ENCODE assay signal across 8 mouse cellular contexts in the genomic region with DNA sequence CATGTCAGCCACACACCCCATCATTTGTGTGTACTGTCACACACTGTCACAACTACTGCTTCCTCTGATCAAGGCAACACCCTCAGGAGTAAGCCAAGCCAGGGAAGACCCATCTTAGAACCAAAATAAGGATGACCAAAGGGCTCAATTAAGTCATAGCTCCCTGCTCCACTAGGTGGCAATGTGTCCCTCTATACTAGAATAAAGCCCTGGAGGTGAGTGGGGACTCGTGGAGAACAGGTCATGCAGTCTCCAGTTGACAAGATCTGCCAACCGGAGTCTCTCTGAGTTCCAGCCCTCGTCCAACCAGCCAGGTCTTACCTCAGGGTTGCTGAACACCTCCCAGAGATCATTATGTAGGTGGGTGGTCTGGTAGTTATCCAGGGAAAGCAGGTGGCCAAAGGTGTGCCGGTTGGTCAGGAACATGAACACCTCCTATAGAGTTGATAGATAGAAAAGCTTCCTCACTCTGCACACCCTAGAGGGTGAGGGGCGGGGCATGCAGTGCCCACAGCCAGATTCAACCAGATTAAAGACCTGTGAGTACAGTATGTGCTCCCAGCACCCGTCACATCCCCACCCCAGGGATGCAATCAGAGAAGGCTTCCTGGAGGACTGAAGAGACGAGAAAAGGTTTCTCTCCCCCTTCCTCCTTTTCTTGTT. TPM values are rescaled to one million over a fixed set of nuclear protein-coding genes. Genes with fewer than 3 reads are reported as not detected.
DNase-seq lines count a peak whose midpoint lies in the region; ATAC-seq and TF ChIP-seq lines count a peak whose summit lies in the region.

No protein-coding gene starts in this region.

- no peak overlapping the region for H3K27ac ChIP-seq in midbrain, embryonic 11.5 days (ENCODE audit: low read depth, low read length)
- no peak overlapping the region for H3K27ac ChIP-seq in midbrain, embryonic 10.5 days (replicated peaks)
- H3K27ac ChIP-seq in hindbrain, embryonic 14.5 days, result no peak overlapping the region
- no peak overlapping the region for H3K27ac ChIP-seq in liver, adult 2 months (replicated peaks; ENCODE audit: insufficient read depth, low read depth, low read length)

- peak; percentile 76 for DNase-seq in adrenal gland, postnatal 14 days
- DNase-seq in adrenal gland, adult 8-10 months, result no peak
- no peak for DNase-seq in midbrain, embryonic 11.5 days (ENCODE audit: low spot score, missing footprints)
- DNase-seq in midbrain, embryonic 10.5 days (ENCODE audit: low spot score), result no peak
- peak; percentile 45 to 72 for DNase-seq in adrenal gland, postnatal 36 days
- peak; percentile 32 for DNase-seq in hindbrain, embryonic 14.5 days (ENCODE audit: low spot score)
- peak; percentile 35 for DNase-seq in liver, adult 2 months (ENCODE audit: extremely low read depth, low read depth, low spot score)

- 0 out of 2 replicates have a peak, but pooled peaks have one; percentile 16 for TF ChIP-seq CTCF in liver, adult 2 months (IDR thresholded peaks at IDR 0.05; ENCODE audit: low read depth, low read length)

- no peaks in the 10 kb centered on the region for H3K79me2 ChIP-seq in liver, adult 2 months (ENCODE audit: control insufficient read depth, insufficient read depth, low read length)

- H3K9ac ChIP-seq in midbrain, embryonic 11.5 days (ENCODE audit: low read length), result no peak overlapping the region
- H3K9ac ChIP-seq in hindbrain, embryonic 14.5 days, result no peak overlapping the region
- no peak overlapping the region for H3K9ac ChIP-seq in liver, adult 2 months (ENCODE audit: low read depth, low read length)

- no peak overlapping the region for H3K4me3 ChIP-seq in midbrain, embryonic 11.5 days (ENCODE audit: low read depth, low read length)
- H3K4me3 ChIP-seq in midbrain, embryonic 10.5 days, result no peak overlapping the region
- no peak overlapping the region for H3K4me3 ChIP-seq in hindbrain, embryonic 14.5 days (replicated peaks; ENCODE audit: low read length)
- H3K4me3 ChIP-seq in liver, adult 2 months (ENCODE audit: insufficient read depth, low read depth, low read length), result no peak overlapping the region

- 64% methylated on average over 7 of the region's 7 CpGs for WGBS in midbrain, embryonic 11.5 days
- WGBS in midbrain, embryonic 10.5 days, result 61% methylated on average over 7 of the region's 7 CpGs
- 61% methylated on average over 7 of the region's 7 CpGs for WGBS in hindbrain, embryonic 14.5 days
- WGBS in liver, adult 2 months, result 70% methylated on average over 7 of the region's 7 CpGs

- 0 out of 2 replicates have a peak, but pooled peaks cover 2% of the 10 kb centered on the region for H3K4me1 ChIP-seq in midbrain, embryonic 11.5 days (ENCODE audit: control insufficient read depth, insufficient read depth, low read length)
- H3K4me1 ChIP-seq in midbrain, embryonic 10.5 days, result peaks cover 11% of the 10 kb centered on the region
- no peaks in the 10 kb centered on the region for H3K4me1 ChIP-seq in hindbrain, embryonic 14.5 days (replicated peaks; ENCODE audit: control insufficient read depth, insufficient read depth, low read length)
- H3K4me1 ChIP-seq in liver, adult 2 months (ENCODE audit: control insufficient read depth, insufficient read depth, low read length), result peaks cover 2% of the 10 kb centered on the region; the same call in 1 of the 2 replicates

- no peak for TF ChIP-seq POLR2A in liver, adult 2 months (IDR thresholded peaks at IDR 0.05; ENCODE audit: extremely low read depth, insufficient read depth, low read length)

- H3K27me3 ChIP-seq in midbrain, embryonic 11.5 days (ENCODE audit: control insufficient read depth, insufficient read depth, low read length), result no peaks in the 10 kb centered on the region
- H3K27me3 ChIP-seq in midbrain, embryonic 10.5 days (ENCODE audit: low read depth, poor library complexity, severe bottlenecking), result no peaks in the 10 kb centered on the region
- H3K27me3 ChIP-seq in hindbrain, embryonic 14.5 days (ENCODE audit: control insufficient read depth, insufficient read depth, low read length), result no peaks in the 10 kb centered on the region
- H3K27me3 ChIP-seq in liver, adult 2 months (ENCODE audit: control insufficient read depth, insufficient read depth, low read length), result no peaks in the 10 kb centered on the region

- peak; percentile 41; the same call in 1 of the 2 replicates for ATAC-seq in midbrain, embryonic 11.5 days (ENCODE audit: low FRiP score)
- ATAC-seq in hindbrain, embryonic 14.5 days (ENCODE audit: low FRiP score), result peak; percentile 5; the same call in 1 of the 2 replicates
- peak; percentile 40; the same call in 1 of the 2 replicates for ATAC-seq in neutrophil, adult 5-6 weeks (ENCODE audit: extremely low read depth, insufficient number of reproducible peaks, low FRiP score, poor library complexity, severe bottlenecking)

- no peaks in the 10 kb centered on the region for H3K9me3 ChIP-seq in midbrain, embryonic 11.5 days (ENCODE audit: control insufficient read depth, low read length)
- no peaks in the 10 kb centered on the region for H3K9me3 ChIP-seq in midbrain, embryonic 10.5 days (replicated peaks)
- no peaks in the 10 kb centered on the region for H3K9me3 ChIP-seq in hindbrain, embryonic 14.5 days (ENCODE audit: control insufficient read depth, low read length)

- H3K4me2 ChIP-seq in midbrain, embryonic 11.5 days, result no peak overlapping the region
- H3K4me2 ChIP-seq in hindbrain, embryonic 14.5 days (replicated peaks), result no peak overlapping the region

- no peaks in the 10 kb centered on the region for H3K36me3 ChIP-seq in midbrain, embryonic 11.5 days (ENCODE audit: control insufficient read depth, insufficient read depth, low read length)
- H3K36me3 ChIP-seq in midbrain, embryonic 10.5 days, result peaks cover 25% of the 10 kb centered on the region
- H3K36me3 ChIP-seq in hindbrain, embryonic 14.5 days (replicated peaks; ENCODE audit: control insufficient read depth, insufficient read depth), result no peaks in the 10 kb centered on the region
- H3K36me3 ChIP-seq in liver, adult 2 months (ENCODE audit: control insufficient read depth, insufficient read depth, low read length), result peaks cover 16% of the 10 kb centered on the region

RNA-seq across cellular contexts. Expression of gene Mfn2, which starts 14.1 kb away (rescaled TPM):
- total RNA-seq in adrenal gland, postnatal 14 days (2021), result 191 and 207 TPM in 2 replicates
- total RNA-seq in adrenal gland, adult 8-10 months (2022), result 100 to 1,000 TPM; 119 to 236 (median 168) TPM
- polyA plus RNA-seq in midbrain, embryonic 11.5 days (2014; fragmentation: Nextera tagmentation; extraction: Ambion mirVana), result 36.8 and 42.4 TPM in 2 replicates
- polyA plus RNA-seq in midbrain, embryonic 10.5 days (2016; fragmentation: Nextera tagmentation; extraction: Ambion mirVana), result 45.1 and 53.2 TPM in 2 replicates
- 100 to 1,000 TPM; 150 to 219 TPM for total RNA-seq in adrenal gland, postnatal 36 days (2021)
- 83.4 and 91.6 TPM in 2 replicates for polyA plus RNA-seq in hindbrain, embryonic 14.5 days (2014; fragmentation: Nextera tagmentation; extraction: Ambion mirVana)
- total RNA-seq in liver, adult 2 months (2014; rRNA removed), result 36.6 and 37.7 TPM in 2 replicates
- 49.4 and 50.3 TPM in 2 replicates for polyA plus RNA-seq in liver, adult 2 months (2012; rRNA removed)
- total RNA-seq in neutrophil, adult 5-6 weeks (2017), result 22.2 and 28.7 TPM in 2 replicates

RNA-seq across cellular contexts. Expression of gene Plod1, which starts 18.0 kb away (rescaled TPM):
- 43.7 and 44.2 TPM in 2 replicates for total RNA-seq in adrenal gland, postnatal 14 days (2021)
- total RNA-seq in adrenal gland, adult 8-10 months (2022), result 10 to 100 TPM; 31.2 to 44.5 (median 39.4) TPM
- polyA plus RNA-seq in midbrain, embryonic 11.5 days (2014; fragmentation: Nextera tagmentation; extraction: Ambion mirVana), result 24.2 and 25.8 TPM in 2 replicates
- polyA plus RNA-seq in midbrain, embryonic 10.5 days (2016; fragmentation: Nextera tagmentation; extraction: Ambion mirVana), result 26.9 and 28.2 TPM in 2 replicates
- 10 to 100 TPM; 35.1 to 47.1 TPM for total RNA-seq in adrenal gland, postnatal 36 days (2021)
- 25.3 and 28.1 TPM in 2 replicates for polyA plus RNA-seq in hindbrain, embryonic 14.5 days (2014; fragmentation: Nextera tagmentation; extraction: Ambion mirVana)
- total RNA-seq in liver, adult 2 months (2014; rRNA removed), result 24.5 and 27.3 TPM in 2 replicates
- polyA plus RNA-seq in liver, adult 2 months (2012; rRNA removed), result 32.9 and 38.3 TPM in 2 replicates
- 15.5 and 15.7 TPM in 2 replicates for total RNA-seq in neutrophil, adult 5-6 weeks (2017)

RNA-seq across cellular contexts. Expression of gene 2510039O18Rik, which starts 22.1 kb away (rescaled TPM):
- total RNA-seq in adrenal gland, postnatal 14 days (2021), result 43.4 and 44.0 TPM in 2 replicates
- total RNA-seq in adrenal gland, adult 8-10 months (2022), result 10 to 100 TPM; 45.5 to 52.4 (median 47.4) TPM
- 14.3 and 15.3 TPM in 2 replicates for polyA plus RNA-seq in midbrain, embryonic 11.5 days (2014; fragmentation: Nextera tagmentation; extraction: Ambion mirVana)
- polyA plus RNA-seq in midbrain, embryonic 10.5 days (2016; fragmentation: Nextera tagmentation; extraction: Ambion mirVana), result 11.6 and 11.7 TPM in 2 replicates
- total RNA-seq in adrenal gland, postnatal 36 days (2021), result 10 to 100 TPM; 48.1 to 51.0 TPM
- 15.8 and 19.4 TPM in 2 replicates for polyA plus RNA-seq in hindbrain, embryonic 14.5 days (2014; fragmentation: Nextera tagmentation; extraction: Ambion mirVana)
- 13.5 and 16.8 TPM in 2 replicates for total RNA-seq in liver, adult 2 months (2014; rRNA removed)
- 36.6 and 40.1 TPM in 2 replicates for polyA plus RNA-seq in liver, adult 2 months (2012; rRNA removed)
- 50.6 and 53.2 TPM in 2 replicates for total RNA-seq in neutrophil, adult 5-6 weeks (2017)

RNA-seq across cellular contexts. Expression of gene Fv1, which starts 49.8 kb away (rescaled TPM):
- total RNA-seq in adrenal gland, postnatal 14 days (2021), result 7.8 and 9.2 TPM in 2 replicates
- total RNA-seq in adrenal gland, adult 8-10 months (2022), result 10 to 100 TPM; 10.8 to 16.2 (median 13.3) TPM
- 15.2 and 15.7 TPM in 2 replicates for polyA plus RNA-seq in midbrain, embryonic 11.5 days (2014; fragmentation: Nextera tagmentation; extraction: Ambion mirVana)
- 16.7 TPM in 2 replicates for polyA plus RNA-seq in midbrain, embryonic 10.5 days (2016; fragmentation: Nextera tagmentation; extraction: Ambion mirVana)
- total RNA-seq in adrenal gland, postnatal 36 days (2021), result 10 to 100 TPM in 1 of 2 experiments, 1 to 10 TPM in 1; 9.8 to 10.2 TPM
- 7.2 and 11.3 TPM in 2 replicates for polyA plus RNA-seq in hindbrain, embryonic 14.5 days (2014; fragmentation: Nextera tagmentation; extraction: Ambion mirVana)
- total RNA-seq in liver, adult 2 months (2014; rRNA removed), result 3.0 and 3.5 TPM in 2 replicates
- 0.57 and 0.61 TPM in 2 replicates for polyA plus RNA-seq in liver, adult 2 months (2012; rRNA removed)
- total RNA-seq in neutrophil, adult 5-6 weeks (2017), result 20.9 and 22.0 TPM in 2 replicates

RNA-seq across cellular contexts. Expression of gene Miip, which starts 50.0 kb away (rescaled TPM):
- 19.4 and 26.0 TPM in 2 replicates for total RNA-seq in adrenal gland, postnatal 14 days (2021)
- total RNA-seq in adrenal gland, adult 8-10 months (2022), result 10 to 100 TPM; 18.4 to 33.8 (median 29.1) TPM
- 34.6 and 39.2 TPM in 2 replicates for polyA plus RNA-seq in midbrain, embryonic 11.5 days (2014; fragmentation: Nextera tagmentation; extraction: Ambion mirVana)
- polyA plus RNA-seq in midbrain, embryonic 10.5 days (2016; fragmentation: Nextera tagmentation; extraction: Ambion mirVana), result 73.8 and 79.9 TPM in 2 replicates
- 10 to 100 TPM; 16.0 to 20.6 TPM for total RNA-seq in adrenal gland, postnatal 36 days (2021)
- 20.8 and 25.5 TPM in 2 replicates for polyA plus RNA-seq in hindbrain, embryonic 14.5 days (2014; fragmentation: Nextera tagmentation; extraction: Ambion mirVana)
- 11.4 and 12.1 TPM in 2 replicates for total RNA-seq in liver, adult 2 months (2014; rRNA removed)
- 28.4 and 44.3 TPM in 2 replicates for polyA plus RNA-seq in liver, adult 2 months (2012; rRNA removed)
- total RNA-seq in neutrophil, adult 5-6 weeks (2017), result 67.3 and 77.2 TPM in 2 replicates

Comparison
In these comparisons a context has a peak if more than half of its experiments do, and no peak if none do; other contexts are left out.
1. DNase-seq: peak in adrenal gland, postnatal 14 days (single experiment), adrenal gland, postnatal 36 days (2 of 2), hindbrain, embryonic 14.5 days (single experiment) and liver, adult 2 months (single experiment); none in adrenal gland, adult 8-10 months (single experiment), midbrain, embryonic 11.5 days (single experiment) and midbrain, embryonic 10.5 days (single experiment).
2. Peak in every context shown above with its lines, with median percentiles within 50 percentile points of each other: ATAC-seq.